Mouse (Mus musculus): ENCODE results near the gene Mrgpra1.
"Not testable (repeated sequence)": the region's sequence is repeated elsewhere in the genome, so short reads cannot be mapped to it uniquely, and the experiment has no call there.

- not testable (repeated sequence) for TF ChIP-seq E2F4 (IDR thresholded peaks at IDR 0.05; ENCODE audit: insufficient replicate concordance, low read depth, low read length); MAFK (IDR thresholded peaks at IDR 0.05; ENCODE audit: insufficient replicate concordance, low read length); USF2 (conservative IDR thresholded peaks at IDR 0.05; ENCODE audit: low read depth, low read length); EP300 (IDR thresholded peaks at IDR 0.05; ENCODE audit: low read length); HCFC1 (IDR thresholded peaks at IDR 0.05; ENCODE audit: low read depth, low read length); CTCF (conservative IDR thresholded peaks at IDR 0.05 in 1 of 2, IDR thresholded peaks at IDR 0.05 in 1 of 2; ENCODE audit: low read depth in 2 of 2, low read length in 2 of 2); ELF1 (IDR thresholded peaks at IDR 0.05; ENCODE audit: low read depth, low read length); MAX (IDR thresholded peaks at IDR 0.05; ENCODE audit: low read length); SMC3 (IDR thresholded peaks at IDR 0.05; ENCODE audit: low read depth, low read length); MAZ (IDR thresholded peaks at IDR 0.05; ENCODE audit: low read depth, low read length); CHD1 (IDR thresholded peaks at IDR 0.05; ENCODE audit: low read depth, low read length); JUND (conservative IDR thresholded peaks at IDR 0.05; ENCODE audit: low read depth, low read length)
Observed at GRCm38 (mm10) chr7:47304661-47305060, 49.4 kb downstream of the Mrgpra1 start.

Measured in CH12.LX (cell line).